In genomic region chr1:83117661-83118060, GRCm38 (mm10) we compare ENCODE assay signal across 31 mouse cellular contexts. TPM values are rescaled to one million over a fixed set of nuclear protein-coding genes. Genes with fewer than 3 reads are reported as not detected.
DNase-seq lines count a peak whose midpoint lies in the region; ATAC-seq and TF ChIP-seq lines count a peak whose summit lies in the region.
"Had no signal": no experiment of that assay in that cellular context is flagged by ENCODE, and none has a peak within 500 bp of the region (broad histone marks: within the 10 kb centered on the region; RNA-seq: fewer than 3 reads in every experiment).

No protein-coding gene starts in this region.

- intact Hi-C loops in left cerebral cortex, postnatal 4 days (cut with DNase I) = no loop called here
- intact Hi-C loops in heart, postnatal 25 days (cut with DNase I) = no loop called here

- H3K4me3 ChIP-seq in intestine, postnatal 0 days (ENCODE audit: low read depth, low read length) = no peak overlapping the region
- H3K4me3 ChIP-seq: heart, adult 2 months; heart, embryonic 13.5 days; hindbrain, embryonic 13.5 days; layer of hippocampus, adult 2 months; limb, embryonic 12.5 days; midbrain, embryonic 15.5 days; neural tube, embryonic 12.5 days had no signal

- H3K36me3 ChIP-seq in intestine, postnatal 0 days (ENCODE audit: control insufficient read depth, insufficient read depth) = no peaks in the 10 kb centered on the region
- H3K36me3 ChIP-seq: heart, embryonic 13.5 days; hindbrain, embryonic 13.5 days; limb, embryonic 12.5 days; midbrain, embryonic 15.5 days; neural tube, embryonic 12.5 days had no signal

- WGBS in intestine, postnatal 0 days = 61% methylated on average over 7 of the region's 7 CpGs

- no peak for TF ChIP-seq CTCF in intestine, postnatal 0 days (IDR thresholded peaks at IDR 0.05; ENCODE audit: low read depth)

- DNase-seq in frontal cortex, adult 2 months (ENCODE audit: extremely low spot score in 1 of 2, low spot score in 1 of 2) = peak; percentile 32 to 67
- DNase-seq in frontal cortex, postnatal 25 days (ENCODE audit: low spot score in 2 of 2) = no peak
- DNase-seq in left cerebral cortex, adult 11 months (ENCODE audit: low spot score) = peak; percentile 9
- no peak for DNase-seq in left cerebral cortex, postnatal 4 days
- peak; percentile 12 for DNase-seq in right cerebral cortex, postnatal 25 days
- DNase-seq in MN1 (ENCODE audit: low spot score) = no peak
- no peak for DNase-seq in heart, postnatal 25 days (ENCODE audit: low spot score)
- DNase-seq: adrenal gland, postnatal 25 days; cerebellum, adult 9-10 months; gastrocnemius, postnatal 14 days; heart, adult 2 months; heart, postnatal 14 days; kidney, adult 8-10 months; kidney, postnatal 10 days; liver, postnatal 0 days; retina, postnatal 1 day; thymus, postnatal 25 days had no signal

- H3K9ac ChIP-seq in intestine, postnatal 0 days (ENCODE audit: low read depth, low read length) = no peak overlapping the region
- H3K9ac ChIP-seq: heart, embryonic 13.5 days; hindbrain, embryonic 13.5 days; limb, embryonic 12.5 days; liver, postnatal 0 days; midbrain, embryonic 15.5 days; neural tube, embryonic 12.5 days had no signal

- 0 out of 2 replicates have a peak, but pooled peaks cover 5% of the 10 kb centered on the region for H3K4me1 ChIP-seq in intestine, postnatal 0 days (replicated peaks; ENCODE audit: control insufficient read depth, insufficient read depth, low read length)
- H3K4me1 ChIP-seq: hindbrain, embryonic 13.5 days; limb, embryonic 12.5 days; midbrain, embryonic 15.5 days; neural tube, embryonic 12.5 days had no signal

- H3K27ac ChIP-seq in intestine, postnatal 0 days (ENCODE audit: low read depth, low read length) = peak overlapping the region; percentile 60; the same call in 1 of the 2 replicates
- H3K27ac ChIP-seq: heart, adult 2 months; heart, embryonic 13.5 days; hindbrain, embryonic 13.5 days; layer of hippocampus, adult 2 months; limb, embryonic 12.5 days; macrophage; midbrain, embryonic 15.5 days; neural tube, embryonic 12.5 days had no signal

- H3K27me3 ChIP-seq in intestine, postnatal 0 days (replicated peaks; ENCODE audit: control insufficient read depth, insufficient read depth, low read length) = no peaks in the 10 kb centered on the region
- H3K27me3 ChIP-seq: heart, embryonic 13.5 days; hindbrain, embryonic 13.5 days; limb, embryonic 12.5 days; midbrain, embryonic 15.5 days; neural tube, embryonic 12.5 days had no signal

- H3K4me2 ChIP-seq in intestine, postnatal 0 days (replicated peaks; ENCODE audit: low read depth) = 0 out of 2 replicates have a peak overlapping the region, but pooled peaks have one; percentile 17
- H3K4me2 ChIP-seq: heart, embryonic 13.5 days; hindbrain, embryonic 13.5 days; limb, embryonic 12.5 days; liver, embryonic 11.5 days; midbrain, embryonic 15.5 days; neural tube, embryonic 12.5 days had no signal

- no peak for ATAC-seq in intestine, postnatal 0 days
- ATAC-seq: CD4-positive, CD25-positive, alpha-beta regulatory T cell, adult 4 months; forebrain, embryonic 16.5 days; liver, postnatal 0 days; lung, postnatal 0 days; midbrain, embryonic 15.5 days had no signal

- H3K9me3 ChIP-seq in intestine, postnatal 0 days (ENCODE audit: control insufficient read depth) = no peaks in the 10 kb centered on the region
- H3K9me3 ChIP-seq: heart, embryonic 13.5 days; hindbrain, embryonic 13.5 days; limb, embryonic 12.5 days; midbrain, embryonic 15.5 days; neural tube, embryonic 12.5 days had no signal

RNA-seq across cellular contexts. Expression of gene Ccl20, which starts 1.1 kb away (rescaled TPM):
- not detected in 2 replicates for polyA plus RNA-seq in frontal cortex, adult 2 months (2012; rRNA removed)
- not detected for total RNA-seq in left cerebral cortex, postnatal 4 days (2021)
- polyA plus RNA-seq in intestine, postnatal 0 days (2015; fragmentation: Nextera tagmentation; extraction: Ambion mirVana) = 13.2 and 28.1 TPM in 2 replicates
- total RNA-seq in heart, postnatal 25 days (2021) = not detected
- total RNA-seq: adrenal gland, postnatal 25 days; common myeloid progenitor, adult 5-6 weeks; gastrocnemius, postnatal 14 days; heart, adult 2 months; heart, postnatal 14 days; layer of hippocampus, adult 2 months had no signal
- polyA plus RNA-seq: forebrain, embryonic 16.5 days; hindbrain, embryonic 13.5 days; limb, embryonic 12.5 days; liver, postnatal 0 days; macrophage; midbrain, embryonic 15.5 days; neural tube, embryonic 12.5 days had no signal

RNA-seq across cellular contexts. Expression of gene Daw1, which starts 41.9 kb away (rescaled TPM):
- polyA plus RNA-seq in frontal cortex, adult 2 months (2012; rRNA removed) = 0.44 and 0.48 TPM in 2 replicates
- under 1 TPM; 0.56 to 0.90 TPM for total RNA-seq in left cerebral cortex, postnatal 4 days (2021)
- not detected in 2 replicates for polyA plus RNA-seq in intestine, postnatal 0 days (2015; fragmentation: Nextera tagmentation; extraction: Ambion mirVana)
- total RNA-seq in heart, postnatal 25 days (2021) = not detected
- total RNA-seq: adrenal gland, postnatal 25 days; common myeloid progenitor, adult 5-6 weeks; gastrocnemius, postnatal 14 days; heart, adult 2 months; heart, postnatal 14 days had no signal
- polyA plus RNA-seq: CD4-positive, CD25-positive, alpha-beta regulatory T cell, adult 4 months; heart, embryonic 13.5 days; limb, embryonic 12.5 days; liver, embryonic 11.5 days; liver, postnatal 0 days; macrophage; neural tube, embryonic 12.5 days; stomach, embryonic 14.5 days had no signal

RNA-seq across cellular contexts. Expression of gene Krtap28-13, which starts 56.9 kb away (rescaled TPM):
- polyA plus RNA-seq in frontal cortex, adult 2 months (2012; rRNA removed) = 0.18 TPM in 1 of 2 replicates, not detected in the other
- total RNA-seq in left cerebral cortex, postnatal 4 days (2021) = not detected
- 0.12 TPM in 1 of 2 replicates, not detected in the other for polyA plus RNA-seq in intestine, postnatal 0 days (2015; fragmentation: Nextera tagmentation; extraction: Ambion mirVana)
- total RNA-seq in heart, postnatal 25 days (2021) = not detected
- total RNA-seq: adrenal gland, postnatal 25 days; common myeloid progenitor, adult 5-6 weeks; gastrocnemius, postnatal 14 days; heart, adult 2 months; heart, postnatal 14 days; layer of hippocampus, adult 2 months had no signal
- polyA plus RNA-seq: CD4-positive, CD25-positive, alpha-beta regulatory T cell, adult 4 months; forebrain, embryonic 16.5 days; heart, adult 2 months; heart, embryonic 13.5 days; hindbrain, embryonic 13.5 days; limb, embryonic 12.5 days; liver, embryonic 11.5 days; liver, postnatal 0 days; macrophage; midbrain, embryonic 15.5 days; neural tube, embryonic 12.5 days; stomach, embryonic 14.5 days had no signal

RNA-seq across cellular contexts. Expression of gene A030005K14Rik, which starts 58.5 kb away (rescaled TPM):
- polyA plus RNA-seq in frontal cortex, adult 2 months (2012; rRNA removed) = not detected in 2 replicates
- total RNA-seq in left cerebral cortex, postnatal 4 days (2021) = not detected
- polyA plus RNA-seq in intestine, postnatal 0 days (2015; fragmentation: Nextera tagmentation; extraction: Ambion mirVana) = not detected in 2 replicates
- not detected for total RNA-seq in heart, postnatal 25 days (2021)
- total RNA-seq: adrenal gland, postnatal 25 days; common myeloid progenitor, adult 5-6 weeks; gastrocnemius, postnatal 14 days; heart, adult 2 months; heart, postnatal 14 days; layer of hippocampus, adult 2 months had no signal
- polyA plus RNA-seq: CD4-positive, CD25-positive, alpha-beta regulatory T cell, adult 4 months; forebrain, embryonic 16.5 days; heart, adult 2 months; heart, embryonic 13.5 days; hindbrain, embryonic 13.5 days; limb, embryonic 12.5 days; liver, embryonic 11.5 days; liver, postnatal 0 days; lung, postnatal 0 days; macrophage; midbrain, embryonic 15.5 days; neural tube, embryonic 12.5 days; stomach, embryonic 14.5 days had no signal

Comparison
In these comparisons a context has a peak if more than half of its experiments do, and no peak if none do; other contexts are left out.
1. DNase-seq: peak in frontal cortex, adult 2 months (2 of 2), left cerebral cortex, adult 11 months (single experiment) and right cerebral cortex, postnatal 25 days (single experiment); none in frontal cortex, postnatal 25 days (0 of 2), left cerebral cortex, postnatal 4 days (single experiment), MN1 (single experiment) and heart, postnatal 25 days (single experiment).